Mouse (Mus musculus): ENCODE data around the gene Uqcr11.
A peak's percentile ranks its signal among the peaks of the same experiment; 100 is the strongest.

The Uqcr11 gene

DNA sequence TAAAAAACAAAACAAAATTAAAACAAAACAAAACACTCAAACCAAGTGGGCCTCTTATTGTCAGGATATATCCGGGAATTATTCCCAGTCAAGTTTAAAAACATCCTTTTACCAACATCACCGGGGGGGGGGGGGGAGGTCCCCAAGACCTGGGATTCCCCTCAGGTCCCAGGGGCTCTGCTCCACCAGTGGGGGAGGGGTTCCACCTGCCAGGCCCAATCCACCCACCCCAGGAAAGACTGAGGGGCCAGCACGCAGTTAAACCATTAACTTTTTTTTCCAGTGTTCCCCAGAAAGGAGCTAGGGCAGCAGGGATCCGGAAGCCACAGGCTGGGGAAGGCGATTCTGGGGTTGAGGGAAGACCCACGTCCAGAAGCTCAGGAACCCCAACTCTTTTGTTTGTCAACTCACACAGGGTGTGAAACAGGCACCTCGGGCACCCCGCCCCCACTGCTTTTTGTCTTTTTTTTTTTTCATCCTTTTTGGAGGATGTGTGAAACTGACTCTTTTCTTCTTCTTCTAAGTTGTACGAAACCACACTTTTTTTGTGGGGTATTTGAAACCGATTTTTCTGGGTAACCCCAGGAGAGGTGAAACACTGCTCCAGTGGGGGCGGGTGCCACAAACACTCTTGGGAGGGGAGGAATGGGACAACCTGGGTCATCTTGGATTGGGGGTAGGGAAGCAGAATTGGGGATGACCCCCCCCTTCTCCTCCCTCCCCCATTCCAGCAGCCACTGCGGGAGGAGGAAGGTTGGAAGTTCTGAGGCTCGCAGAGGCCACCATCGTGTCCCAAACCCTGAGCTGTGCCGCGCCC, 25.1 kb upstream of the Uqcr11 start:
- ATAC-seq (ENCODE audit: insufficient number of reproducible peaks, low FRiP score, low TSS enrichment) = no peak

DNA sequence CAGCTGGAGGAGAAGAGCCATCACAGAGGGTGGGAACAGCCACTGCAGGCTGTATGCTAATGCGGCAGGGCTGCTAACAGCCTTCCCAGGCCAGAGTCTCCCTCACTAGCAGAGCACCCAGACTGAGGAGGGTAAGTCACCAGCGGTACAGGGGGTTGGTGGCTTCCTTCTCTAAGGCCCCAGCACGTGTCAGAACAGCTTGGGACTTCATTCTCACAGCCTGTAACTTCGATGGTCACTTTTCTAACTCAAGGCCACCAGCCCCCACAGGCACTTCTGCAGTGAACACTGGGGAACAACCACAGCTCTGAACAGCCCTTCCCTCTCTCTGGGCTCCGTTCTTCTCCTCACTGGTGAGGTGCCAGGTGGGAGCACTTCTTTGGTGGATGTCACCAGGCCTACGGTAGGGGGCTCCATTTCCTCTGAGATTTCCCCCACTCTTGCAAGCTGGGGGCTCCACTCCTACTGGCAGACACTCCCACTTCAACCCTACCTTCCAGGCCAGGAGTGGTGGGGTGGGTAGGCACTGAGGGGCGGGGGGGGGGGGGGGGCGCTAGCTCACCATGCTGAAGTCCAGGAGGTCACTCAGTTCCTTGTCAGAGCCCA, 23.8 kb upstream of the Uqcr11 start:
- no peak for ATAC-seq (ENCODE audit: insufficient number of reproducible peaks, low FRiP score, low TSS enrichment)

DNA sequence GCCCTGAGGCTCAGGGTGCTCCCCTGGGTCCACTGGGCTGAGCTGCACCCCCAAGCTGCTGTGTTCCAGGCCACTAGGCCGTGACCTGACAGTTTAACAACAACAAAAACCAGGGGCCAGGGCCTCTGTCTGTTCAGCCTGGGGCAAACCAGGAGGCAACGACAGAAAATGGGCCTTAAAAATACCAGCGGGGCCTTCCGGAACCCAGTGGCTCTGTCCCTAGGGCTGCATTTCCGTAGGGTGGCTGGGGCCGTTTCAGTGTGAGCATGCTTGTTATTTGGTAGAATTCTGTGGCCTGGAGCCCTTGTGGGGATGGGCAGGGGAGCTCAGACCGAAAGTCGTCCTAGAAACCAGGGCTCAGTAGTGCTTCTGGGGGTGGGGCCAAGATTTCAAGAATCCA, 23.2 kb upstream of the Uqcr11 start:
- ATAC-seq (ENCODE audit: insufficient number of reproducible peaks, low FRiP score, low TSS enrichment) = no peak

DNA sequence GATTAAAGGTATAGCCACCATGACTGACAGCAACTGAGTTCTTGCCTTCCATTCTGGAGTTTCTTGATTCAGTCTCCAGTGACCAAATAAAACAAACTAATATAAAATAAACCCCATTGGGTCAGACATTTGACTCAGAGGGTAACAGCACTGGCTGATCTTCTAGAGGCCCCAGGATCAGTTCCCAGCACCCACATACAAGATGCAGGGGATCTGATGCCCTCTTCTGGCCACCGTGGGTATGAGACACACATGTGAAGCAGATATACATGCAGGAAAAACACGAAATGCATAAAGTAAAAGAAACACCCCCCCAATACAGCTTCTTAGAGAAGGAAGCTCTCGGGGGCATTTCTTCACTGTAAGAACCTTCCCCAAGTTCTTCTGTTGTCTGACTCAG, 18.4 kb upstream of the Uqcr11 start:
- ATAC-seq (ENCODE audit: insufficient number of reproducible peaks, low FRiP score, low TSS enrichment) = no peak

DNA sequence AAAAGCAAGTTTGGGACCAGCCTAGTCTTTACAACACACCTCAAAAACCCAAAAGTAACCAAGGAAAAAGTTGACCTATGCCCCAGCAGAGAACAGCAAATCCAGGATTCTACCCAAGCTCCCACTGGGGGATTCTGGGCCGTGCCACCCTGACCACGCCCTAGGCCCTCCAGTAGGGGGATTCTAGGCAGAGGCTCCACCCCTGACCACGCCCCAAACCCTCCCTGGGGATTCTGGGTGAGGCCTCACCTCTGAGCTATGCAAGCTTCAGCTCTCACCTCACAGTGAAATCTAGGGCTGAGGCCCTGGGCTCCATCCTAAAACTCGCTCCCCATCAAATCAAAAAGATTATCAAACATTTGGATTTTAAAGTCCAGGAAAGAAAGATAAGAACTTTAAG, 16.9 kb upstream of the Uqcr11 start:
- no peak for ATAC-seq (ENCODE audit: insufficient number of reproducible peaks, low FRiP score, low TSS enrichment)

DNA sequence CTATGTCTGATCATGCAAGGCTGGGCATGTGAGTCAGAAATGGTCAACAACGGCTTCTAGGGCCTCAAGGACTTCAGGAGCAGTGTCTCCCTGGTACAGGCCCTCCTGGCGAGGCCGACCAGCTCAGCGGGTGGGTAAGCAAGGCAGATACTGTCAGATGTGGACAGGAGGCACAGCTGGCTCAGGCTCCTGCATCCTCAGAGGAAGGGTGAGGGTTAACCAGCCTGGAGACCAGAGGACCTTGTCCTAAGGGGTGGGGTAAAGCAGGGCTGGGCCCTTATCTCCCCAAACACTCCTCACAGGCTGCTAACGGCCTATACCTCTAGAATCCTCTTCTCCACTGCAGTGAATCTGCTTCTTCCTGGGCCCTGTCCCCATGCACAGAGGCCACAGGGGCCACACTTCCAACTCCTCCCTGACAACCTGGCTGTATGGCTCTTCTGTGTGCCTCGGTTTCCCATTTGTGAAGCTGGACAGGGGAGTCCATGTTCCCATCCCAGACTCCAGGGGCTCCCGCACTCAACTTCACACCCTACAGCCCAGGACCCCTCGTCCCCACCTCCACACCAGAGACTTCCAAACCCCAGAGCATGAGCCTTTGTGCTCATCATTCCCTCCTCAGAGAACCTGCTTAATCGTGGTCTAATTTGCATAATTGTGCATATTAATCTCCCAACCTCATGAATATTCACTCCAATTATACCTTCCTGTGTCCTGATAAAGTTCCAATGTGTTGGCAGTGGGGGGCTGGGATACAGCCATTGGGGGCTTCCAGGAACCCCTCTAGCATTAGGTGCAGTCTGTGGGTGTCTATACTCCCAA, 15.2 kb upstream of the Uqcr11 start:
- no peak for ATAC-seq (ENCODE audit: insufficient number of reproducible peaks, low FRiP score, low TSS enrichment)

DNA sequence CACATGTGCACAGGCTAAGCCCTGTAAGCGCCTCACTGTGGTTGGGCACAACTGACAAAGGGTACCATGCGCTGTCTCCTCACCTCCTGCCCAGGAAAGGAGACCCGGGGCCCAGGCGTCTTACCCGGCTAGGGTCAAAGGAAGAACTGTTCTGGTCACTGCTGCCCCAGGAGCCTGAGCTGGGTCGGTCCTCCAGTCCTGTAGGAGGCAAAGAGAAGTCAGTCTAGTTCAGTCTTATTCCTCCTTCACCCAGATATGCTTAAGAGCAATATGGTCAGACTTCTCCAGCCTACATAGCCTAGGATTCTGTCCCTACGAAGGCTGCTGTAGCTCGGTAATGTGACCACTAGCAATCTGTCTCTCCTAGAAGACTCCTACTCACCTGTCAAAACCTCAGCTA, 14.6 kb upstream of the Uqcr11 start:
- ATAC-seq (ENCODE audit: insufficient number of reproducible peaks, low FRiP score, low TSS enrichment) = no peak

DNA sequence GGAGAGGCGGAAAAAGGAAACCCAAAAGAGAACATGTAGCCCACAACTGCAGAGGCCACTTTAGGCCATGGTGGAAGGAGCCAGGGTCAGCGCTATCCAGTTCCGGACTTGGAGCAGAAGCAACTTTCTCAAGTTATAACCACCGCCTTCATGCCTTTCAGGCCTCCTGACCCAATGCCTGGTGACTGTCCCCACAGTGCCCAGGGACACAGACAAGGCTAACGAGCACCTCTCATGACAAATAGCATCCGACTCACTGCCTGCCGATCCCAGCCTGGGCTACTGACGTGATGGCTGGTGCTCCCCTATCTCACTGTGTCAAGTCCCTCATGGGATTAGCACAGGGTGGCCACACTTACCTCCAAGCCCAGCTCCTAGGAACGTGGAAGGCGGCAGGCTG, 14.1 kb upstream of the Uqcr11 start:
- ATAC-seq (ENCODE audit: insufficient number of reproducible peaks, low FRiP score, low TSS enrichment) = no peak

DNA sequence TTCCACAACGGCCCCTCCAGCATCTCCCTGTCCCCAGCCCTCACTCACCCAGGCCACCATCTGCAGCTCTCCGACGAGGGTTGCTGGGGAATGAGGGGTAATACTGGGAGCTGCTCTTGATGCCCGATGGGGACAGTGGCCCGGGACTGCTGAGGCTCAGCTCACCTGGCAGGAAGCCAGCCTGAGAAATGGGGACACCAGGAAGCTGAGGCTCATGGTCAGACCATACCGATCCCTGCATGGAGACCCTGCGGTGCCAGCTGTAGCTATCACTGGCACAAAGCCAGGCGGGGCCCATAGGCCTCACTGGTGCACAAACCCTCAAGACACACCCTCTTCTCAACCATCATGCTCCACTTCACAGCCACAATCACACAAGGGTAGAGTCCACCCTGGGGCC, 12.8 kb upstream of the Uqcr11 start:
- ATAC-seq (ENCODE audit: insufficient number of reproducible peaks, low FRiP score, low TSS enrichment) = no peak

DNA sequence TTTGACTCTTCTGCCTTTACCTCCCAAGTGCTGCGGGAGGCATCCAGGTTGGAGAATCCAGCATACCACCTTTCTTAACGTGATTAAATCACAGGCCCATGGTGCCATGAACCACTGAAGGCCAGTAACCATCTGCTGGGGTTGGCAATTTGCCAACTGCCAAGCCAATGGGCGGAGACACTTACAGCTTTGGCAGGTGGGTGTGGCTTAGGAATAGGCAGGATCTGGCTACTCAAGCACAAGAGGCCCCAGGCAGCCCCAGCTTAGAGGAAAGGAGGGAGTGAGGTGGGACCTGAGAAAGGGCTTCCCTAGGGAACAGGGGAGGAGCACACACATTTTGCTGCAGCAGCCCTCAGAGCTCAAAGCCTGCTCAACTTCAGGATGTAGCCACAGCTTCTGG, 11.7 kb upstream of the Uqcr11 start:
- ATAC-seq (ENCODE audit: insufficient number of reproducible peaks, low FRiP score, low TSS enrichment) = peak; percentile 34; the same call in 1 of the 2 replicates

DNA sequence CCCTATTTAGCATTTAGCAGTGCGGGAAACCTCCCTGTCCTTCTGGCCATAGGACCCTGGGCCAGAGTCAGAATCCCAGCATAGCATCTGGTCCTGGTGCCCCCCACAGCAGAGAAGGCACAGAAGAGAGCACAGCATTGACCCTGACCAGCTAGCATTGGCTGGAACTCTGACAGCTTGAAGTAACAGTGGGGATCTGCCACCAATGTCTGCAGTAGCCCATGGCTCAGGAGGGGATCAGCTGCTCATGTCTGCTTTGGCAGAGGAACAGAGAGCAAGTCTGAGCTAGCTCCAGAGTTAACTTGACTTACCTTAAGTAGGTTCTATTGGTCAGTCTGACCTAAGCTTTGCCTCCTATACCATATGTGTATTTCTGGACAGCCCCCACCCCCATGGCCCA, 11.2 kb upstream of the Uqcr11 start:
- ATAC-seq (ENCODE audit: insufficient number of reproducible peaks, low FRiP score, low TSS enrichment) = no peak

DNA sequence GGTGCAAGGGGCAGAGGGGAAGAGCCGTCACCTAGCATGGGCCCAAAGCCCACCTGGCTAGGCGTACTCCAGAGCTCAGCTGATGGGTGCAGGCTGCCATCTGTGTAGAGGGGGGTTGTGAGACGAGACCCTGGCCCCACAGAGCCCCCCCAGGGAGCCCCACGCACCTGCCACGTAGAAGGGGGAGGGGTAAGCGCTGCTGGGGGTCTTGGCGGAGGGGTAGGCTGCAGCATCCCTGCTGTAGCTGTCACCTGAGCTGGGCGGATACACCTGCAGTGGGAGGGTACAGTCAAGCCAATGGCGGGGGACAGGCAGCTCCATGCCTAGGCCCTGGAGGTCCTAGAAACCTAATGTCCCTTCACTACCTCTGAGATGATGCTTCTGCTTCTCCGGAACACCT, 10.7 kb upstream of the Uqcr11 start:
- no peak for ATAC-seq (ENCODE audit: insufficient number of reproducible peaks, low FRiP score, low TSS enrichment)

DNA sequence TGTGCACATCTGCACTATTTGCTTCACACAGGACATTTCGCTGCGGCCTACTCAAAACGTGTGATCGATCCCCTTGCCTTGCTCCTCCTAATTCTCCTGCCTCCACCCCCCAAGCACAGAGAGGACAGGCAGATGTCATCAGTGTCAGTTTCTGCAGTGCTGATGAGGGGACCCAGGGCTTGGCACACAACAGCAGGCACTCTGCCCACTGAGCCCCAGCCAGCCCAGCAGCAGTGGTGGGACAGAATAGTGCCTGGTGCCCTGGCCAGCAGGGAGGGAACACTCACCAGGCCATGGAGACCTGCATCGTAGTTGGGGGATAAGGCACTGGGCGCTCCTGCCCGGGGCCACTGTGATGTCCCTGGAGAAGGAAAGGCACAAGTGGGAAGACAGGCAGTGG, 8.9 kb upstream of the Uqcr11 start:
- ATAC-seq (ENCODE audit: insufficient number of reproducible peaks, low FRiP score, low TSS enrichment) = no peak

DNA sequence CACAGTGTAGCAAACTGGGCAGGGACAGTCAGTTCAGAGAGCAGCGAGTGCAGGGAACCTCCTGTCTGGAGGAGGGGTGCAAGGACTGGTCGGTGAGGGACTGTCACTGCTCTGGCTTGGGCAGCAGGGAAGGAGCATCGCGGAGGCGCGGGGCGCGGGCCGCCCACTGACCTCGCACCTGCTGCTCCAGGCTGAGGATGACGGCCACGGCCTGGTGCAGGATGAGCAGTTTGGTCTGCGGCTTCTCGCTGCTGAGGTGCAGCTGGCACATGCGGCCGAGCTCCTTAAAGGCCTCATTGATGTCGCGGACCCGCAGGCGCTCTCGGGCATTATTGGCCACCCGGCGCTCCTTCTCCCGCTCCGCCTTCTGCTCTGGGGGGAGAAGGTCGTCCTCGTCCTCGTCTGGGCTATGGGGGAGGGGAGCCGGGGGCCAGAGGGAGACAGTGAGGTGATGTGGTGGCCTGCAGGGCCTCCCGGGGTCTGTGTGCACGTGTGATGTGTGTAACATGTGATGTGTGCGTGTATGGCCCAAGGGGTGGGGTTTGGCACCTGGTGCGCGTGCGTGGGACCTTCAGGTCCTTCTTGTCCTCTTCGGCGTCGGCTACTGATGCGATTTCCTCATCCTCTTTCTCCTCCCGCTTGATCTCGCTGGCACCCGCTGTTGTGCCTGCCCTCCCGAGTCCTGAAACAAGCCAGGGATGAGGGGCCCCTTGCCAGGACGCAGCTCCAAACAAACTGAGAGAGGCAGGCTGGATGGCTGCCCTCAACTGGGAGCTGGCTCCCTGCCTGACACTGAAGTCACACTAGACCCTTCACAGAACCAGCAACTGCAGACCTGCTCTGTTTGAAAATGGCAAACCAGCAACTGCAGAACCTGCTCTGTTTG, 6.3 kb upstream of the Uqcr11 start:
- ATAC-seq (ENCODE audit: insufficient number of reproducible peaks, low FRiP score, low TSS enrichment) = peak; percentile 17; the same call in 1 of the 2 replicates

DNA sequence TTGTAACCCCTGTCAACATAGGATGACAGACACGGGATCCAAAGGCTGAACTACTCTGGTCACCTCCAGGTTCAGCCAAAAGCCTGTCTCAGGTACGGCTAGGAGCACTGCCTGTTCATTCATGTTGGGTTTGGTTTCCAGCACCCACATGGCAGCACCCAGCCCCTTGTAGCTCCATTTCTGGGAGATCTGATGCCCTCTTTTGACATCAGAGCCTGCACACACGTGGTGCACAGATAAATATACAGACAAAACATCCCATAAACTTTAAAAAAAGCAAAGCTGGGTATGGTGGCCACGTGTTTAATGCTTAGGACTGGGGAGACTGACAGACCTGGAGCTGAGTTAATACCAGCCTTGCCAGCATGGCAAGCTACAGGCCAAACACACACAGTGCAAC, 1.3 kb upstream of the Uqcr11 start:
- ATAC-seq (ENCODE audit: insufficient number of reproducible peaks, low FRiP score, low TSS enrichment) = no peak

DNA sequence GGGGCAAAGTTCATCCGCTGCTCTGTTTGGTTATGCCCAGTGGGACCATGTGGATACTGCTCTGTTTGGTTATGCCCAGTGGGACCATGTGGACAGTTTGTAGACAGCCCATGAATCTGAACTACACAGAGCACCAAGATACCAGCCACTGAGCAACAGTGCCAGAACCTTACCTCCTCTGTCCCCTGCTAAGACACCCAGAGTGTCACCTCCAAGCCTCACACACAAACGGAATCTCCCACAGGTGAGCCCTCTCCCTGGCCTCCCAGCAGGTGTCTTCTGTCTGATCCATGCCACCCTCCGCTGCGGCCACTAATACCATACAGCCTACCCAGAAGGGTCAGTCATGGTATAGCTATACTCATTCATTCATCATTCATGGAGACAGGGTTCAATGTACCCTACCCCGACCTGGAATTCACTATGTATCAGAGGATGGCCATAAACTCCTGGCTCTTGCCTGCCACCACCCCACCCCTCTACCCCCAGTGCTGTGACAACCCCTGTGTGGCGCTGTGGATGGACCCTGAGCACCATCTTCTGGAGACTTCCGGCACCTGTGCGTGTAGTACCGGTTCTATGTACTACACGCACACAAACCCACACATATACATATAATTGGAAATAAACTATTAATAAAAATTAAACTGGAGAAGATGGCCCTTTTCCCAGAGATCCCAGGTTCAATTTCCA, 1.0 kb downstream of the Uqcr11 start:
- ATAC-seq (ENCODE audit: insufficient number of reproducible peaks, low FRiP score, low TSS enrichment) = no peak

DNA sequence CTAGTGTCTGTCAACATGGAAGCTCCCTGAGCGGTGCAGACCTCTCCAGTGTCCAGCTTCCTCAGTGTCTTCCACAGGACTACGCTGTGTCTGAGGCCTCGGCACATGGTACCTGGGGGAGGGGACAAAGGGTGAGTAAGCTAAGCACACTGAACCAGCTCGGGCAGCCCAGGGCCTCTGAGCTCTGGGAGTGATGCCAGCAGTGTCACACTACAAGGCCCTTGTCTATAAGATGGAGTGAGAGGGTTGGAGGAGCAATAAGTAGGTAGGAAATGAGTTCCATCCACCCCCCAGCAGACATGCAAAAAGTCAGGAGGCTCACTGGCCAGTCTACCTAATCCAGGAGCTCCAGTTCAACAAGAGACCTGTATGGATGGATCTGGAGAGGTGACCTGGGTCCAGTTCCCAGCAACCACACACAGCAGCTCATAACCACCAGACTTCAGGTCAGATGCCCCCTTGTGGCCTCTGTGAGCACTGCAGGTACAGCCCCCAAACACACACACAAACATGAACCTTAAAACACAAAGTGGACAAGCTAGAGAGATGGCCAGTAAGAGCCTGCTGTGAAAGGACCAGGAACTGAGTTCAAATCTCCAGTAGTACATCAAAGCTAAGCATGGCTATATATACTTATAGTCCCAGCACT, 3.5 kb downstream of the Uqcr11 start:
- ATAC-seq (ENCODE audit: insufficient number of reproducible peaks, low FRiP score, low TSS enrichment) = no peak

DNA sequence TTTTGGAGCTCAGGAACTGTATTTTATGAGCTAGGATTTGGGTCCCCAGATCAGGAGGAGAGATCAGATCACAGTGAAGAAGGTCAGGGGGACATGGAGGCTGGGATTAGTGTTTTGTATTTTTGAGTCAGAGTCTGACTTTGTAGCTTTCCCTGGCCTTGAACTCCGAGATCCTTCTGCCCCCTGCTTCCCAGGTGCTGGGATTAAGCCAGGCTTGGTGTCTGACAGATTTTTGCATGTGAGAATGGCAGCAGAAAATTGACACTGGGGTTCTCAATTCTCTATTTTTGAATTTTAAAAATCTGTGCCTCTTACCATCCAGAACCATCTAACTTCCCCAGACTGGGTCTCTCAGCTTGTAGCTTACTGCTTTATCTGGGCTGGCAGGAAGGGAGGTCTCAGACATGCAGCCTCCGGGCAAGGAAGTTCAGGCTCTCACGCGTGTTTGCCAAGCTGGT, 5.9 kb downstream of the Uqcr11 start:
- no peak for ATAC-seq (ENCODE audit: insufficient number of reproducible peaks, low FRiP score, low TSS enrichment)

DNA sequence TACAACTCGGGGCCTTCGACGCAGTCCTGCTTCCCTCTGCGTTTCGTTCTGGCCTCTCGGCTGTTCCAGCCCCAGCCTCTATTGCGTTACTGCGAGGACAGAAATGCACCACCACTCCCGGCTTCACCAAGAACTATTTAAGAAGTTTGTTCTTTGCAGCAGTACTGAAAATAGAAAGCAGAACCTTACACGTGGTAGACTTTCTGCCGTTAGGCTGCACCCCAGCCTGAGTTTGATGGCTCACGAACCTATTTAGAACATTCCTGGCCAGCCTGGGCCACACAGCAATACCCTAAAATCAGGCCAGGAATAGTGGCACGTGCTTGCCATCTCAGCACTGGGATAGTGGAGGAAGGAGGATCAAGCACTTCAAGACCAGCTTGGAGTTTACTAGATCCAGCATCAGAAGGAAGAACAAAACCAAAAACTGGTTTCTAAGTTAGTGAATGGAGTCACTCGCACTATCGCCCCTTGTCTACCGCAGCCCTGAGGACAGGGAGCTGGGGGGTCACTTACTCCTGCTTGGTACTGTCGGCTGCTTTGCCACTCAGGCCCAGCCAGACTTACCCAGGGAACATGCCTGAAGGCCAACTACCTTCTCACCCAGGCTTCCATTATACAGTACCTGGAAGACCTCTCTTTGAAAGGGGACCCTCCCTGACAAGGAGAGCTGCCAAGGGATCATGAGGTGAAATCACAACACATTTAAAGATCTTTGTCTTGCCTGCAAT, 6.5 kb downstream of the Uqcr11 start:
- ATAC-seq (ENCODE audit: insufficient number of reproducible peaks, low FRiP score, low TSS enrichment) = no peak

All from cerebellum, adult (tissue).